Mouse (Mus musculus): ENCODE results near the gene Akt3.

The Akt3 gene

DNA sequence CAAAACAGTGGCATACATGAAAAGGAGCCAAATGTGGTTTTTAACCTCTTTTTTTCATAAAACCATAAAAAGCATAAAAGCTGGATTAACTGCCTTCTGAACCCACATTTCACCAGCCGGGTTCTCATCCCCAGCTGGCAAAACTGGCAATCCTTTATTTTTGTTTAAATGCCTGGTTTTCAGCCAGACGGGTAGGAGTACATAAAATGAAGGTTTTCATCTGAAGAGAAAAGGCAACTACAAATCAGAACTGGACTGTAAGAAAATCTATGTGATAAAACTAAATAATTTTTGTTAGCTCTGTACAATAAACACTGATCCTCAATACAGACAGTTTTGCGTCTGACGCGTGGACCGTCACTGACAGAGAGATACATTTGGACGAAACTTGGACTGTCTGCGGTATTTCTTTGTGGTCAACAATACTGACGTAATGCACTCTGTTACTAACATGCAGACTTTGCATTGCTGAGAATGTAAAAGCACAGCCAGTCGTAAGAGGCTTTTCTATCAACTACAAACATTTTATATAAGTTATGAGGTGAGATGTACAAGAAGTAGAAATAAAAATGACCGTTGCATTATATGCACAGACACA lies 206.5 kb downstream of the Akt3 start:
- DNase-seq (ENCODE audit: low spot score) = no peak

DNA sequence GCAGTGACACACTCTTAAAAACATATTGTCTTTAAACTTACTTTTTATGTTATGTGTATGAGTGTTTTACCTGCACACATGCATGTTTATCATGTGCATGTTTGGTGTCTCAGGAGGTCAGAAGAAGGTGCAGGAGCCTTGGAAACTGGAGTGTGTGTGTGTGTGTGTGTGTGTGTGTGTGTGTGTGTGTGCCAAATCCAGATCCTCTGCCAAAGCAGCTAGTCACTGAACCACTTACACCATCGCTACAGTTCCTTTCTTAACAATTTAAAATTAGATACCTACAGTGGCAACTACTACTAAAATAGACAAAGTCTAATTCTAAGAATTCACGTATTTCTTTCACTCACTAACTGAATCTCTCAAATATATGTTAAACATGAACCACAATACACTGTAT lies 209.2 kb downstream of the Akt3 start:
- DNase-seq (ENCODE audit: low spot score) = no peak

DNA sequence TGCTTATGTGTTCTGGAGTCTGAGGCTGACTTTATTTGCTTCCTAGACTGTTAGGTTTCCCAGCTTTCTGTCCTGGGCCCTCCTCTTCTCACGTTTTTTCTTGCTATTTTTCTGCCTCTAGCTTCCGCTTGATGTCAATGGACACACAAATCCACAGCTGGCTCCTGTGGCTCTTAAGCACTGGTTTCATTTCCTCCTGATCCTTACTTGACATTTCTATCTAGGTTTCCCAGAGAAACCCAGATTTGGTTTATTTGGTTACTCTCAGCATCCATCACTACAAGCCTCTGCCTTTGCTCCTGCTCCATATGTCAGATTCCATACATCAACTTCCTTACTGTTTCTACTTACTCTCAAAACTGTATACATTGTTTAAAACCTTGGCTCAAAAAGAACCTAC lies 211.0 kb downstream of the Akt3 start:
- no peak for DNase-seq (ENCODE audit: low spot score)

DNA sequence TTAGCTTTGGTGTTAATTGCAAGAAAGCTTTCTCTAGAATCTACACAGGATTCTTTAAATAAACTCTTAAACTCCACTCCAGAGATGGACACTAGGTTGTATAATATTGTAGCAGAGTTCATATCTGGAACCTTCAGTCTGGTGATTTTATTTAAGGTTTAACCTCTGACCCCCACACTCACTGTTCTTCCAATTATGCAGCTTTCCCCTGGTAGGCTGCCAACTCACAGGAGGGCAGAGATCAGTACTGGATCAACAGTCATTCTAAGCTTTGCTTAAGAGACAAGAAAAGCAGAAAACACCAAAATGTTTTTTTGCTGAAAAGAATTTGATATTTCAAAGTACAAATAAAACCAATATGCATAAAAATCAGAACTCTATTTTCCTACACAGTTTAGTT lies 212.1 kb downstream of the Akt3 start:
- no peak for DNase-seq (ENCODE audit: low spot score)

DNA sequence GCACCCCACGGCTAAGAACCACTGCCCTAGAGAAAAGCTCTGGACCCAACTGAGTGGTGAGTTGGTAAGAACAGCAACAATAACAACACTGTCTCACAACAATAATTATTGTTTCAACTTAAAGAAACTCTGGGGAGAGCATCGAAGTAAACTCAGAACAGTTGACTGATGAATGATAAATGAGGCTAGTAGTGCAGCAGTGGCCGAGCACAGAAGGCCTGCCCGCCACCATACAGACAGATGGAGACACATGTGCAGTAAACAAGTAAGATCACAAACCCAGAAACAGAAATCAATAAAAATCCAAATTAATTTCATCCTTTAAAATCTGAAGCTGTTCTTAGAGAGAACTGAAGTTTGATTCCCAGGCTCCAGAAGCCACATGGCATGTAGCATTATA lies 217.9 kb downstream of the Akt3 start:
- DNase-seq (ENCODE audit: low spot score) = no peak

DNA sequence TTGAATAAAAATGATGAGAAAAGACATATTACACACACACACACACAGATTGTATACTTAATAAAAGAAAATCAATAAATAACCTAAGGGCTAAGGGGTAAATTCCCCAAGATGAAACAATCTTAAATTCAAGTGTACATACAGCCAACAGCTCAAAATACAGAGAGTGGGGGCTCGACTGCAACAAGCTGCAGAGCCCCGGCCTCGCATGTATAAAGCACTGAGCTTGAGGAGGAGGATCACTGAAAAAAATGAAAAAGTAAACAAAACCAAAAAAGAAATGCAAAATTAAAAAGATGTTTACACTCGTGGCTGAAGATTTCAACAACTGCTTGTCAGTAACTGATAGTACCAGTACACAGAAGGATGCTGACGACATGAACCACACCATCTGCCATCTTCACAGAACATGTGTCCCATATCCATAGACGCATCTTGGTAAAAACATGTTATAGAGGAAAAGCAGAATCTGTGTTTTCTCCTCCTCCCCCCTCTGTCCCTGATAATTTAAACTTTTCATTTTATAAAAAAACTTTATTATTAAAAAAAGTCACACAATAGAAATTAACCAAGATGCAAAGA lies 218.8 kb downstream of the Akt3 start:
- DNase-seq (ENCODE audit: low spot score) = no peak

DNA sequence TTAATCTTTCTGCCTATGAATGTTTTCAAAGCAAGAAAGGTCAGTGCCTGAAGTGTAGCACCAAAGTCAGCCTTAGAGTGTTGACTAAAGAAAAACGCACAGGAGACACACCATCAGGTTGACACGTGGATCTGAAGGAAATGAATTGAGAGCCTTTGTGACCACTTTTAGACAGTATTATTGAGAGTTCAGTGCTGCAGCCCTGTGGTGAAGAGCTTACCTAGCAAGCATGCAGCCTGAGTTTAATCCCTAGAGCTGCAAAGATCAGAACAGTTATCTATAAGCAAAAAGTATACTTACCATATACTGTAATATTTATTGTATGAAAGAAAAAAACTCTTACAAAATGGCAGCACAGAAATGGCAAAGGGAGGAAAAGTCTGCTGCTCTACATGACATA lies 219.6 kb downstream of the Akt3 start:
- no peak for DNase-seq (ENCODE audit: low spot score)

DNA sequence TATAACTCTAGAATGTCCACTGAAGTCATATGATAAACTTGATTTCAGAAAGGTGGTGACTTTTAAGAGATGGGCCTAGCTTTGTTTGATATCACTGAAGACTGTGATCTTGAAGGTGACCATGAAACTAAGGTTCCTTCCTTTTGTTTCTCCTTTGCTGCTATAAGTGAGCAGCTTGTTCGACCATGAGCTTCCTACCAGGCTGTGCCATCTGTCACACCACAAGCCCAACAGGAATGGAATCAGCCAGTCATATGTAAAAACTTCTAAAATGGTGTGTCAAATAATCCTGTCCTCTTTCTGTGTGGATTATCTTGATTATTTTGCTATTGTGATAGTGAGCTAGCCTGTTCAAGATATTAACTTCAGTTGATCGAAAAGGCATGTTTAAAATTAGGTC lies 222.5 kb downstream of the Akt3 start:
- DNase-seq (ENCODE audit: low spot score) = no peak

DNA sequence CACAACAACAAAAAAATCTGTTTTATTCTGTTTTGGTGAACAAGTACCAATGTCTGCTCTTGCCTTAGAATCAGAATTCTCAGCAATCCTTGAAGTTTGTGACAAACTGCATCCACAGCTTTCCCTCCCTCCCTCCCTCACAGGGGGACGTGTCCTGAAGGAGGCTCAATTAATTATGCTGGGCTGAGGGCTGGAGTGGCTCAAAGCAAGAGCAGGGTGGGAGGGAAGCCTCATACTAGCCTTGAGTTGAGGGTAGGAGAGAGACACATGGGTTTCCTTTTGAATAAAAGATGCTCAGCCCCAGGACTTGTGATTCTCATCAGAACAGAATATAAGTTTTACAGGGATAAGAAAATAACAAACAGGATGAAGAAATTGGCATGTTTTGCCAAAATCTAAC lies 225.8 kb downstream of the Akt3 start:
- no peak for DNase-seq (ENCODE audit: low spot score)

DNA sequence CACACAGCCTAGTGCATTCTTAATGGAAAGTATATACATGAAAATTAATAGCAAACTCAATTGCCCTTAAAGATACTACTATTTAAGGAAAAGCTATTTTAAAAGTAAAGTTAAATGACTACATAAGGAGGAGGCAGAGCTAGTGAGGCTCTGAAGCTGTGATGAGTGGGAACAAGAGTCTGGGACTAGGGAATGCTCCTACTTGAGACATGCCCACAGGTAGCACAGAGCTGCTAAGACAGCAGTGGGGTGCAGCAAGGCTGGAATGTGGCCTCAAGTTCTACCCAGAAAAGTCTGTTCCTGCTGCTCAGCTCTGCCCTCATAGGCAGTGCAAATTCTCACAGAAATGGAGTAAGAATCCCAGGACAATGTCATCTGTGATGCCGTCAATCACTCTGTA lies 226.8 kb downstream of the Akt3 start:
- no peak for DNase-seq (ENCODE audit: low spot score)

DNA sequence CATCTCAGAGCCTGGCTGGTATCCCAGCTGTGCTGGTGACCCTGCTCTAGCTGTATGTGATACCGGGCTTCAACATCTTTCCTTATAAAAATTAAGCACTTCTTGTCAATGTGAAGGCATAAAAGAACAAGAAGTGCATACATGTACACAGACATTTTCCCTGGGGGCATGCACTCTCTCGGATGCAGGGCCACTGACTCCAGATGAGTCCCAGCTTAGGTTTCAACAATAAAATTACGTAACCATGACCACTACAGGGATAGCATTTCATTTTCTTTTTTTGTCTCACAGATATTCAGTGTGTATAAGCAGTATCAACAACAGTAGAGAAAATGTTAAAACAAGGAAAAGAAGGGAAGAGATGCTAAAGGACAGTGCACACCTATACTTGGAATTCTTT lies 227.3 kb downstream of the Akt3 start:
- DNase-seq (ENCODE audit: low spot score) = no peak

DNA sequence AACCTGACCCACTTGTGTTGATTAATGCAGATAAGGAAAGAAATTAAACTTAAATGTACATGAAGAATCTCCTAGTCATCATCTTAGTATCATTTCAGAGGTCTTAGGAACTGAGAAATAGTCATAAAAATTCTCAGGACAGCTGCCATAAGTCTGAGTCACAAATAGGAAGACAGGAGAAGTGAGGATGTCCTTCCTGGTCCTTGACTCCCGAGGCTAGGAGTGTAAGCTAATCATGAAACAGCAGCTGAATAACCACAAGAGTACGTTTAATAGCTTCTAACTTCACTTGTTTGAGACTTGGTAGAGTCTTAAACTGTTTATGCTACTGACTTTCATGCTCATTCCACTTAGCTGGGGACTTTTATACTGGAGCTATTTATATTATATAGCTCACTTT lies 229.0 kb downstream of the Akt3 start:
- DNase-seq (ENCODE audit: low spot score) = no peak

DNA sequence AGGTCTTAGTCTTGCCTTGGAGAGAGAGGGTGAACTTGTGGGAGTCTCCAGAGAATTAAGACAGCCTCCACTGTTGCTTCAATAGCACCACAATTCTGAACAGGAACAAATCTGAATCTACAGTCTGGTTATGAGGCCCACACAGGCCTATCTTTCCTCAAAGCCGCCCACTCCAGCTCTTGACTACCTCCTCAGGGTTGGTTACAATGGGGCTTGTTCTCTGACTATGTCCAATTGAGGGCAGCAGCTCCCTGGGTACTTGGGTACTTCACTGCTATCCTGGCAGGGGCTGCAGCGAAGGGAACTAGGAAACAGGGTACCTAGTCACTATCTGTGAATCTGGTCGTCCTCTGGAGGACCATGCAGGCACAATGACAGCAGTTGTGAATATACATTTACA lies 230.3 kb downstream of the Akt3 start:
- DNase-seq (ENCODE audit: low spot score) = no peak

DNA sequence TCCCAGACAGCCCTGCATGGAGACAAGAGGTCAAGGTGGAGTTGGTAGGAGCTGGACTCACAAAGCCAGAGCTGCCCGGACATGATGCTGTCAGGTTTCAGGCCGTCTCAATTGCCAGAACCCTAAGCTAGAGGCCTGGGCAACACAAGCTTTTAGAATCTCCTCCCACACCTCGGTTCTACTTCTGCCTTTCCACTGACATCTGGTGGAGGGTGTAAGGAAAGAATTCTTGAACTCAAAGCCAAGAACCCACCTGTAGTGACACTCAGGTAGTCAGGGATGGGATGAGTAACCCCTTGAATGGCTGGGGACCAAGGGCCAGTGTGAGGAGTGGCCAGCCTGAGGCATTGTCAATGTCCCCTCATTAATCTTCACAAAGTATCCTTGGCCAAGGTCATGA lies 235.3 kb downstream of the Akt3 start:
- DNase-seq (ENCODE audit: low spot score) = no peak

DNA sequence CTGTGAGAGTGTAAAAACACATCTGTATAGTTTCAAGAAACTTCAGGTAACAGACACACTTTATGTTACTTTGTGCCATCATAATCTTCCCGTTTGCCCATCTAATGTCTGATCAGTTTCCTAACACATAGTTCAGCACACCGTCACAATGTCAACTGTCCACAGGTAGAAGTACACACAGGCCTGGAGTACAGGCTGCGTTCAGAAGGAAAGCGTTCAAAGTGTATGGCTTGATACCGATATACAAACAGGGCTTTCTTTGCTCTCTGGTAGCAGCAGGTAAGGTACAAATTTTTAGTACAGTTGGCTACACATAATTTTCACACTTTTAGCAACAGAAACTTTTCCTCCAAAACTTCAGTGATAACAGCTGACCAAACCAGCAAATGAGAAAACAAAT lies 238.3 kb downstream of the Akt3 start:
- no peak for DNase-seq (ENCODE audit: low spot score)

DNA sequence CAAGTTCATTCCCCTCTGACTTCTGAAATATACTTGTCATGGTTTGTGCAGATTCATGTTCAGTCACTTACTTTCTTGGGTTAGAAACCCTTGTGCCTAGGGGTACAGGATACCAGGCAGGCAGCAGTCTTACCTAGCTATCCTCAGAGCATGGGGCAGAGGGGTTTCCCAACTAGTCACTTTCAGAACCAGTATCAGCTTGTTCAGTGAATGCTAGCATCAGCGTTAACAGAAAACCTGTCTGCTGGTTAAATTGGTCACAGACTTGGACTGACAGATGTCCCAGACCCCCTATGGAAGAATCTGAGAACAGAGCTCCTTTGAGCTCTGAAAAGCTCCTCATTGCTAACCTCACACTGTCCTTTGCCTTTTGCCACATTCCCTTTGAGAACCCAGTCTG lies 239.3 kb downstream of the Akt3 start:
- DNase-seq (ENCODE audit: low spot score) = no peak

DNA sequence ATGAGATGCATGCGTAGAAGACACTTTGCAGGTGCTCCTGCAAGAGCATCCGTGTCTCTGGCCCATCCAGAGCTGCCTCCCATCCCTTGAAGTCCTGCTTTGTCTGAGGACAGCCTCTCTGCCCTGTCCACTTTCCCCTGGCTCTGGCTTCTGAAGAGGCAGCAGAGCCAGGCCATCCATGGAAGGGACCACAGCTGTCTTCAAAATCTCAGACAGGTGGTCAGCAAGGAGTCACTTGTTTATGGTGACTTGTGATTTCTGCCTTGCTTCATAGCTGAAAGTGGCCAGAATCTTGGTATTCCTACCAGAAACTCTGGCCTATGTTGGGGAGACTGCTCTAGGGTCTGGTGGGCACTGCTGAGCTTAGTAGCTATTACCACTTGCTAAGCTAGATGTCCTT lies 241.3 kb downstream of the Akt3 start:
- no peak for DNase-seq (ENCODE audit: low spot score)

DNA sequence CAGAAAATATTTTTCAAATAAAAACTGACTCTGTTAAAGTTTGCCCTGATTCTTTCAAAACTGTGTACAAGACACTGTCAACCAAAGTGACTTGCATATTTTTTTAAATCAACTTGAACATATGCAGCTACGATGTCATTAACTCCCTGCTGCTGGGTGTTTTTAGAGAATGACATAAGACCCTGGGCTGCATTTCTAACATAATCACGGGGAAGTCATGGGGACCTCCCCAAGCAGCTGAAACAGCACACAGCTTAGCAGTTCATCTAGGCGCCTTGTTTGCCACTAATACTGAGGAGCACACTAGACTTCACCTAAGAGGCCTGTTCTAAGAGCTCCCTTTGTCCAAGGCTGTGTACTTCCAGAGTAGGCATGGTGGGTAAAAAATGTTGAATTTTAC lies 242.1 kb downstream of the Akt3 start:
- DNase-seq (ENCODE audit: low spot score) = no peak

DNA sequence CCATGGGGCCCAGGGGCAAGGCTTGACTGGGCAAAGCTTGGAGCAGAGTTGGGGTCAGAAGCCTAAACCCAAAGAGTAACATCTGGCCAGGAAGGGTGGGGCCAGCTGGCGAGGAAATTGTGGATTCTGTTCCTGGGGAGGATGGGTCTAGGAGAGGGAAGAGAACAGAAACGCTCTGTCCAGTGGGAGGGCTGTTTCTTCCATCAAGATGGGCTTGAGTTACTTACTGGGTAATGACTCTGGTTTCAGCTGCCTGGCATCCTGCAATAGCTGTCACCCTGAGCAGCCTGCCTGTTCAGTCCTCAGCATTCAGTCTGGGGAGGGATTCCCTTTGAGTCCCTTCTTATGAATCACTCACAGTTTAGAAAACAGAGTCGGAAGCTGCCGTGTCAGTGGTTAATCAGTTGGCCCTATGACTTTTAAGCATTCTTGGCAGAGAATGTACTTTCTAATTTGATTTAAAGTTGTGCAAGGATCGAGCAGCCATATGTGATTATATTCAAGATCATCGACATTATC lies 243.0 kb downstream of the Akt3 start:
- DNase-seq (ENCODE audit: low spot score) = no peak

DNA sequence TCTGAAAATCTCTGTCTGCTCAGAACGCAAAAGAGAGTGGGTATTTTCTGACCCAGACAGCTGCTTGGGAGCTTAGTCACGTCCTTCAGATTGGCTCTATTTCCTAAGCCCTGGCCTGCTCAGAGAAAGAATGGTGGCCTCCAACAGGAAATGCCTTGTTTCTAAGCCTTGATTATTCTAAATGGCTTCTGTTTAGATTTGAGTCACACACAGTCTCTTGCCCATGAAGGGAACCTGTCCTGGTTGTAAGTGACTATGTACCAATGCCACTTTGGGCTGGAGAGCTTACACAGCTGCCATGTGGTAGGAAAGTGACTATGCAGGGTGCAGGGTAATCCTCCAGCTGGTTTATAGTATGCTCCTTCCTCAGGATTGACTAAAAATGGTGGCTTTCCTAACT lies 243.7 kb downstream of the Akt3 start:
- no peak for DNase-seq (ENCODE audit: low spot score)

DNA sequence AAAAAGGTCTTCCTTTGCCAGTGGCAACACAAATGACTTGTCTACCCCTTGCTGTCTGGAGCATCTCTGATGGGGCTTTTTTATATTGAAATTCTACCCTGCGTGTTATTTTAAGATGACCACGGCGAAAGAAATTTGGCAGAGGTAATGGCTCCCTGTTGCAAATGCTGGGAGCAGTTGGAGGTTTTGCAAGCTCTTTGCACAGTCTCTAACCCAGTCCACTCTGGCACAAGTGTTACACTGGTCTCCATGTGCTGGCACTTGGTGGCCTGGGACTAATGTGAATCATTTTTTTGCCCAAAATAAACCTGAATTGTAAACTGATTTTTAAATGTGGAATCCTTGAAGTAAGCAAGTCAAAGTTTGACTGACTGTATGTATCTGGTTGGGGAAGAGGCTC lies 244.2 kb downstream of the Akt3 start:
- DNase-seq (ENCODE audit: low spot score) = no peak

DNA sequence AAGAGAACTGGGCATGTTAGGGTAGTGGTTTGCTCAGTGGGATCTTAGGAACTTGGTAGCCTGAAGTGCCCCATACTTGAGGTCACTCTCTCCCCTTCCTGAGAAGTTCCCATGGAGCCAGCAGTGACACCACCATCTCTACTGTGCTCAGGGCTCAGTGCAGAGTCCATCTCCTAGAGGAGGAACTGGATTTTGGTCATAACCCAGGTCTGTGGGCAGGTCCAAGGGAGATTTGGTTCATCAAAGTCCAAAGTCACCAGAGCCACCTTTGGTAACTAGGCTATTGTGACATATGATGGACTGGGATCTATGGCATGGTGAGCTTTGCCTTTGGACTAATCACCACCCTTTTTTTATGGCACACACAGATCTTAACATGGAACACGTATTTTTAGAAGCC lies 244.7 kb downstream of the Akt3 start:
- no peak for DNase-seq (ENCODE audit: low spot score)

DNA sequence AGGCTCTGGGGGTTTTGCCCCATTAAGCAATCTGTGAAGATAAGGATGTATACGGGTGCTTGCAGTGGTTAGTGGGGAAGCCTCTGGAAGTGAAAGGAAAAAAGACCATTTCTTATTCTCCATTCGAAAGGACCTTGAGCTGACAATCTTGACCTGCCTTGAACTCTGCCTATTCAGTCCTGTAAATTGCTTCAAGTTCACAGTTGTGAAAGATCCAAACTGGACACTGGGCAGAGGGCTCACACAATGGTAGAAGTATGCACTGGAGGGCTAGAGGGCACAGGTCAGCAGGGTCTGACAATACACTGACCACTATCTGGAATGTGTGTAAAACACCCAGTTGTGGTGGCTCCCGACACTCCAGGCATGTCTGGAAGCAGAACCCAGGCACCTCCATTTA lies 245.2 kb downstream of the Akt3 start:
- DNase-seq (ENCODE audit: low spot score) = no peak

DNA sequence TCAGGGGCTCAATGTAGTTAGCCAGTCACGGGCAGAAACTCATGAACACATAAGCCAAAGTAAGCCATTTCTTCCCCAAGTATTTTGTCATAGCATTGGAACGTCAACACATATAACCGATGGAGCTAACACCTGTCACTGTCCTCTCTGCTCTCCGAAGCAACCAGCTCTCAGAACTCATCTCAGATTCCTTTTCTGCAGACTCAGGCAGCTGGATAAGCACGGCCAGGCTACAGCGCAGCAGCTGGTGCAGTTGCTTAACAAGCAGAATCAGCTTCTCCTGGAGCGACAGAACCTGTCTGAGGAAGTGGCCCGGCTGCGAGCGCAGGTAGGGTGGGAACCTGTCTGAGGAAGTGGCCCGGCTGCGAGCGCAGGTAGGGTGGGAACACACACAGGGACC lies 246.3 kb downstream of the Akt3 start:
- DNase-seq (ENCODE audit: low spot score) = no peak

All from ovary, postnatal 14 days (tissue).